Mouse (Mus musculus): ENCODE measurements around the gene Smpd2.
A peak's percentile ranks its signal among the peaks of the same experiment; 100 is the strongest.

The Smpd2 gene

DNA sequence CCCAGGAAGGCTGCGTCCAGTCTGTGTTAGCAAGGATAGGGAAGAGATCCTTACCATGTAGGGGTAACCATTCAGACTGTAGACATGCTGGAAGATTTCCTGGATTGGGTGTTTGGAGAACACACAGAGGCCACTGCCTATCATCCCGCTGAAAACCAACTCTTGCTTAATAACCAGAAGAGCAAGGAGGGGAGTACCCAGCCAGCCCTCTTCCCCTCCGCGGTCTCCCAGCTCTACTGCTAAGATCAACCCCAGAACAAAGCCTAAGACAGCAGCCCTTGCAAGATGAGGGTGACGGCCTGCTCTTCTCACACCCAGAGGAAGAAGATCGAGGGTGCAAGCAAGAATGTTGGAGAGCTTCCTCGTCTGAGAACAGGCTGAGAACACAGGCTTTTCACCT, 1.3 kb downstream of the Smpd2 start:
- no peak for DNase-seq (ENCODE audit: low spot score in 2 of 2)

DNA sequence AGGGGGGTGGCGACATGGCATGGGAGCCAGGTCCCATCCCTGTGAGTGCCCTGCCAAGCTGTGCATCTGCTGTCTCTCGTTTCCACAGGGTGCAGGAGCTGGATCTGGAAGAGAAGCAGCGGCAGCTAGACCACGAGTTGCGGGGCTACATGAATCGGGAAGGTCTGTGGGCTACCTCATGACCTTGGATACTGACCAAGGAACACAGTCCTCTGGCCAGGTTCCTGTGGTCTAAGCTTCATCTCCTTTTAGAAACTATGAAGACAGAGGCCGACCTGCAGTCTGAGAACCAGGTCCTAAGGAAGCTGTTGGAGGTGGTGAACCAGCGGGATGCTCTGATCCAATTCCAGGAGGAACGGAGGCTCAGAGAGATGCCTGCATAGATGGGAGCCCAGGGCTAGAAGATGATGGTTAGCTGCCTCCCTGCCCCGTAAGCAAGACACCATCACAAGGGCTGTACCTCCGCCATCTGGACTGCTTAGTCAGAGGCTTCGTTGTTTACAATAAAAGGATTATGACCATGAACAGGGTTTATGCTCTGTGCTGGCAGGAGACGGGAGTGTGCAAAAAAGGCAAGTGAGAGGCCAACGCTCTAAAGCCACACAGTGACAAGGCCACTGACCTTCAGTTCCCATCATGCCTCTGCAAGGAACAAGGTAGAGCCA, 3.5 kb downstream of the Smpd2 start:
- DNase-seq (ENCODE audit: low spot score in 2 of 2), result no peak

DNA sequence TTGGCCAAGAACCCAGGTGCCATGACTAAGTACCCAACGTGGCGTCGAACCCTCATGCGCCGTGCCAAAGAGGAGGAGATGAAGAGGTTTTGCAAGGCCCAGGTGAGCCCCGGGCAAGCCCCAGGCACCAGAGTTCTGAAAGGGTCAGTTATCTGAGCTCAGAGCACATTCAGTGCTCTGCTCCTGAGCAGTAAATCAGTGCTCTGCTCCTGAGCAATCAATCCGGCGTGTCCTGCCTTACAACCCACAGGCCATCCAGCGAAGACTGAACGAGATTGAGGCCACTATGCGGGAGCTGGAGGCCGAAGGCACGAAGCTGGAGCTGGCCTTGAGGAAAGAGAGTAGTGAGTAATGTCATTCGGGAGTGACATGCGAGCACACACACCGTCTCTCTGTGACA, 4.4 kb downstream of the Smpd2 start:
- DNase-seq (ENCODE audit: low spot score in 2 of 2), result no peak

DNA sequence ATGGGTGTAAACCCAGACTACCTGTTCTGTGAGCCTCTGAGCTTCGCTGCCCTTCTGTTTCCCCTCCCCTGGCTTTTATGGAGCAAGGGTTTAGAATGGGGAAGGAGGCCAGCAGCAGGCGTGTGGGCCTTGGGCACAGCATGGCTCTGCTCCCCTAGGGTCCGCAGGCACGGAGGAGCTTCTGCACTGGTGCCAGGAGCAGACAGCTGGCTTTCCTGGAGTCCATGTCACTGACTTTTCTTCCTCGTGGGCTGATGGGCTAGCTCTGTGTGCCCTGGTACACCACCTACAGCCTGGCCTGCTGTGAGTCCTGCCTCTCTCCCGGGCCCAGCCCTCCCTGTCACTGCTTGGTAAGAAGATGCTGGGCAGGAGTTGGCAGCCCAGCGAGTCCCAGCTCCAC, 7.7 kb downstream of the Smpd2 start:
- no peak for DNase-seq (ENCODE audit: low spot score in 2 of 2)

DNA sequence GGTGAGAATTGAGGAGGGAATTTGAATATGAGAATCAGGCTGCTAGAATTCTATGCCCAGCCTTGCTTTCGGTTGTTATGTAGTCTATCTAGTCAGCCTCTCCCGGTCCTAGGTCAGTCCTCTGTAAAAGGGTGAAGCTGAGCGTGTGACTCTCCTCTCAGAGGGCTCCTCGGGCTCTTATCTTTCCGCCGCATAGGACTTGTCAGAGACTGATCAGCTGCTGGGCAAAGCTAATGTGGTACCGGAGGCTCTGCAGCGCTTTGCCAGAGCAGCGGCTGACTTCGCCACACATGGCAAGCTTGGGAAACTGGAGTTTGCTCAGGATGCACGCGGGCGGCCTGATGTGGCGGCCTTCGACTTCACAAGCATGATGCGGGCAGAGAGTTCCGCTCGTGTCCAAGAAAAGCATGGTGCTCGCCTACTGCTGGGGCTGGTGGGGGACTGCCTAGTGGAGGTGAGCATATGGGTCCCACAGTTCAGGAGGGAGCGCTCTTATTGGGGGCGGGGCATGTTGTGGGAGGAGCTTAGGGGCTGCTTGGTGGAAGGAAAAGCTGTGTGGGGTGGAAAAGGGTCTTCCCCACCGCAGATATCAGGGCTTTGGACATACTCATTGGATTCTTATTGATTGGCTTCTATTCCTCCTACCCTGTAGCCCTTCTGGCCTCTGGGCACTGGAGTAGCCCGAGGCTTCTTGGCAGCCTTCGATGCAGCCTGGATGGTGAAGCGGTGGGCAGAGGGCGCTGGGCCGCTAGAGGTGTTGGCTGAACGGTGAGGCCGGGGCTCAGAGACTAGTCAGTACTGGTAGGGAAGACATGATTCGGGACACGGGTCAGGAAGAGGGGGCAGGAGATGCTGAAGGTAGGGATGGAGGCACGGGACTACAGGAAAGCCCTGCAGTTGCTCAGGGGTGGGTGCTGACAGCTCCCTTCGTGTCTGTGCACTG, 9.0 kb downstream of the Smpd2 start:
- DNase-seq (ENCODE audit: low spot score in 2 of 2), result no peak

DNA sequence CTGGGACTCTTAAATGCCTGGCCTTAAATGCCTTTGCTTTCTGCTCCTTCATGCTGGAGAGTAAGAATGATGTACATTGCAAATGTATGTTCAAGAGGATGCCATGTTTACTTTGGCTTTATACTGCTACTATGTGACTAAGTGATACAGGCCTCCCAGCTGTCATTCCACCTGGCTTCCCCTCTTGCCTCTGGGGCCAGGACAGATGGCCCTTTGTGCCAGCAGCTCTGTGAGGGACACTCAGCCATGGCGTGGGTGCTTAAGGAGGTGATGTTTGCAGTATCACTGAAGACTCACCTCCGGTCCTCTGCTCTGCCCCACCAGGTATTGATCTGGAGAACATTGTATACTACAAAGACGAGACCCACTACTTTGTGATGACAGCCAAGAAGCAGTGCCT, 10.2 kb downstream of the Smpd2 start:
- no peak for DNase-seq (ENCODE audit: low spot score in 2 of 2)

DNA sequence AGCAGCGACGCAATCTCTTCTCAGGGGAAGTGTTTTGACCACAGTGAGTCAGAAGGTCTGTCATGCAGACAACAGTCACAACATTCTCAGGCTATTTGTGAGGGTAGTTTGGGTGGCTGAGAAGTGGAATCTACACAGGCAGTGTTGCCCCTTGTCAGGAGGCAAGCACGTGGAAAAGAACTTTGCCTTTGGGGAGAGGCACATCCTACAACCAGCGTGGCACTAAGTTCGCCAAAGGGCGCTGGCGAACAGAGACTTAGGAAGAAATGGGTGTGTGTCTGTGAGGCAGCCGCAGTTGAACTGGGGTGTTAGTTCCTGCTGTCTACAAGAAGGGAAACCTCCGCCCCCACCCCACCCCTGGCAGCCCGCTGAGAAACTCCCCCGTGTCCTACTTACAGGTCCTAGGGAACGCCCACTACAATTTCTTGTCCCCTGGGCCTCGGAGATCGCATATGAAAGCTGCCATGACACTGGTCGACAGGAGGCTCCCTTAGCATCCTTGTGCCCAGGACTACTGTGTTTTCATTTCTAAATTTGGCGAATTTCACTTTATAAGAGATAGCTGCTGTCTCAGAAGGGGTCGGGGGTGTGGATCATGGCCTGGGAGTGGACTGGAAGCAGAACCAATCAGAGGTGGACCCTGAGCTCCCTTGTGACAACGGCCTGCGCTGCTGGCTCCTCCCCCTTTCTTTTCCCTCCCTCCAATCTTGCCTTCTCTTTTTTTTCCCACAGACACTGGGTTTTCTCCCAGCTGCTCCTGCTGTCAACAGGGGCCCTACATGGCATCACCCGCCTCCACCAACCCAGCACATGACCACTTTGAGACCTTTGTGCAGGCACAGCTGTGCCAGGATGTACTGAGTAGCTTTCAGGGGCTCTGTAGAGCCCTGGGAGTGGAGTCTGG, 12.6 kb downstream of the Smpd2 start:
- no peak for DNase-seq (ENCODE audit: low spot score in 2 of 2)

DNA sequence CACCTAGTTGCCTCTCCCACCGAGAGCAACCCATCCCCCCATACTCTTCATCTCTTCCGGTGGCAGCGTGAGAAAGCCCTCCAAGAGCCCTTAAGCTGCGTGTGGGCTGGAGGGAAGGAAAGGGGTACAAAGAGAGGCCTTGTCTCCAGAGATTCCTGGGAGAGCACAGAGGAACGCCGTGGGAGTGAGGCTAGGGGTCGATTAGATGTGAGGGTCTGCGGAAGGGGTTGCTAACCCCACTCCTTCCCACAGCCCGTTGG, 13.2 kb downstream of the Smpd2 start:
- no peak for DNase-seq (ENCODE audit: low spot score in 2 of 2)

DNA sequence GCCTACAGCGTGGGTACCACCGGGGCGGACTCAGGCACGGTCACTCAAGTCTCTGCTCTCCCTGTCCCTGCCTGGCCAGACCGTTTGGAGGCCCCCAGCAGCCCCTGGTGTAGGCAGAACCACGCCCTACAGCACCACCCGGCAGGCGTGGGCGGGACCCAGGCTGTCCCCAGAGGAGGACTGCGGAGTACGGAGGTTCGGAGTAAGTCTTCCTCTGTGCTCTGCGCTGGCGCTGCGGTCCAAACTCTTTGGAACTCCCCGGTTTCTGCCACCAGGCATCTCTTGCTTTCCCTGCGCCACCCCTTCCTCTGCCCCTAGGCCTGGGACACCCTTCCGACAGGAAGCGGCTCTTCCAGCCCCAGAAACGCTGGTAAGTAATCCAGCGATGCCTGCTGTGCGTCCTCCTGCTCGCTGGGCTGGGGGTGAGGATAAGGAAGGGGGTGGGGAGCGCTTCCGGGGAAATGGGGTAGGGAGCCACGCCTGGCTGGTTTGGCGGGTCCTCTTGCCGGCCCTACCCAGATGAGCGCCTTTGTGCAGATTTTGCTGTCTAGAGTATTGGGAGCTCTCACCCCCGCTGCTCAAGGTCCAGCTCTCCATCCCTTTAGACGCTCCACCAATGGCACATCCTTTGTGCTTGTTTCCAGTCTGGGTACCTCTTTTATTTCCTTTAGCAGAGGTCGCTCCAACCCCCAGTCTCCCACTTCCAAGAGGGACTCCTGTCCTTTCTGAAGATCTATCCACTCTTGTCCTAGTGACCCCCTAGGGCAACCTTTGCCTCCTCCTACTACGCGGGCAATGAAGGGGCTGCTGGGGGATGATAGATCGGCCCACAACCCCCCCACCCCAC, 13.8 kb downstream of the Smpd2 start, which contains the start of gene Mical1:
Gene Mical1 (plus strand): TSS at position 144 of the 847 bp plus-strand sequence.
- peak in 1 of 2 experiments; percentile 44 for DNase-seq (ENCODE audit: low spot score in 2 of 2)

DNA sequence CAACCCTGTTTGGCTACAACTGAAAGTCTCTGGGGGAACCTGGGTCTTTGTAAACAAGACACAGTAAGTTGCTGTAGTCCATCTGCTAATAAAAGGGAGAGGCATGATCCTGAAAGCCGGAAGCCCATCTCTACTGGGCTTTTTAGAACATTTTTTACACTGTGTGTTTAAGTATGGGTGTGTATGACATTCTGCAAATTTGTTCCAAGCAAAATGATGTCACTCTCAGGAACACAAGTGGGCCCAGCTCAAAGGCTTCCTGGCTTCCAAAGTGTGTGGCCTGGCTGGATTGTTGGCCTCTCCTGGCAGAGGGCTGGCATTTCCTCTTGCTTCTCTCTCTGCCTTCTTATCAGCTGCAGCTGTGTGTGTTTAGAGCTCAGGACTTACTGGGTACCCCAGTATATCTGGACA, 15.2 kb downstream of the Smpd2 start:
- no peak for DNase-seq (ENCODE audit: low spot score in 2 of 2)

DNA sequence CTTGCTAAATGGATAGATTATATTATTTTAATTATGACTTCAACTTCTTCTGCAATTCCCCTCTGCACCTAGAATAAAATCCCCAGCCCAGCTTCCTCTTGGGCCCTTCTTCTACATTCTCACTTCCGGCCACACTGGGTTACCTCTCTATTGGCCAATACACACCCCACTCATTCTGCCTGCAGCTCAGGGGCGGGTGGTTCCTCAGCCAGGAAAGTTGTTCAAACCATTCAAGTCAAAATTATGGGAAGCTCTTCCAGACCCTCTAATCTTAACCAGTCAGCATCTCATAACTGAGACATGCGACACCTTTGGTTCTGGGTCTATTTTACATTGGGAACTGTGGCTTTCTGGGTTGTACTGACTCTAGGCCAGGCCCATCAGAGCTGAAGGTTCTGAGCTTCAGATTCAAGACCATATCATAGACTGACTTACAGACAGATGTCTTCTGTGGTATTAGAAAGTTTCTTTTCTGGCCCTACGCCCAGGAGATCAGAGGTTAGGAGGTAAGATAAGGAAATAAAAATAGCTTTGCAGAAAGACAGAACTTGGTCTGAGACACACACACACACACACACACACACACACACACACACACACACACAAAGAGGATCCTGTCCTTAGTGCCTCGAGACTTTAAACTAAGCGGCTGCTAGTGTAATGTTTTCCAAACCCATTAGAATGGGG, 16.2 kb downstream of the Smpd2 start:
- no peak for DNase-seq (ENCODE audit: low spot score in 2 of 2)

DNA sequence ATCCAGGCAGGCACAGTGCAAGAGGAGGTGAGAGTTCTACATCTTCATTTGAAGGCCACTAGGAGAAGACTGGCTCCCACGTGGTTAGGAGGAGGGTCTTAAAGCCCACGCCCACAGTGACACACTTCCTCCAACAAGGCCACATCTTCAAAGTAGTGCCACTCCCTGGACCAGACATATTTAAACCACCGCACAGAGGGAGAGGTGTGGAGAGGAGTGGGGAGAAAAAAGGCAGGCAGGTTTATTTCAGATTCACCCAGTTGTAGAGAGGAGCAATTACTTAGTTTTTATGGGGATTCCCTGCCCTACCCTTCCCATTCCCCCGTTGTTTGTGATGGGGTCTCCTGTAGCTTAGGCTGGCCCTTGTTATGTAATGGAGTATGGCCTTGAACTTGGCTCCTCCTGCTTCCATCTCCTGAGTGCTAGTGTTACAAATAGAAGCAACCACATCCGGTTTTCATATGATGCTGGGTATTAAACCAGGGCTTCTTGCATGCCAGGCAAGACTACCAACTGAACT, 17.1 kb downstream of the Smpd2 start:
- no peak for DNase-seq (ENCODE audit: low spot score in 2 of 2)

DNA sequence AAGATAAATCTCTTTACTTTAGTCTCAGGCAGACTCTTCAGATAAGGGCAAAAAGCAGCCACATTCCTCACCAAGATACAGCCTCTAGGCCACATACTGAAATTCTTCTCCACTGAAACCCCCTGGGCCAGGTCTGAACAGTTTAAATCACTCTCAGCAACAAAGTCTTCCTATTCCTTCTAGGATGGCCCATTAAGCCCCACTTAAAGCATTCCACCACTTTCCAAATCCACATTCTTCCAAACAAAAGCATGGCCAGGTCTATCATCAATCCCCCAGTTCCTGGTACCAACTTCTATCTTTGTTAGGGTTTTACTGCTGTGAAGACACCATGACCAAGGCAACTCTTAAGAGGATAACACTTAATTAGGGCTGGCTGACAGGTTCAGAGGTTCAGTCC, 17.6 kb downstream of the Smpd2 start:
- no peak for DNase-seq (ENCODE audit: low spot score in 2 of 2)

DNA sequence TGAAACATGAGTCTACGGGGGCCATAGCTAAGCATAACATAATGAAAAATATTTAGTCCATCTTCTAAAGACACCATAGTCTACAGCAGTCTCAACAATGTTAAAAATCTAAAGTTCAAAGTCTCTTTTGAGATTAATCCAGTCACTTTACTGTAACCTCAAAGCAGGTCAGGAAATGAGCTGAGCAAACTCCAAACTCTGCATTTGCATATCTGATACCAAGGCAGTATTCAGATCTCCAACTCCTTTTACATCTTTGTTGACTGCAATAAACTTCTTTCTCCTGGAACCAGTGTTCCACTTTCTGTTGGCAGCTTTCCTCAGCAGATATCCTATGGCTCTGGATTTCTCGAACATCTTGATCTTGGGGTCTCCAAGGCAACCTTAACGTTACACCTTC, 19.5 kb downstream of the Smpd2 start:
- DNase-seq (ENCODE audit: low spot score in 2 of 2), result no peak

DNA sequence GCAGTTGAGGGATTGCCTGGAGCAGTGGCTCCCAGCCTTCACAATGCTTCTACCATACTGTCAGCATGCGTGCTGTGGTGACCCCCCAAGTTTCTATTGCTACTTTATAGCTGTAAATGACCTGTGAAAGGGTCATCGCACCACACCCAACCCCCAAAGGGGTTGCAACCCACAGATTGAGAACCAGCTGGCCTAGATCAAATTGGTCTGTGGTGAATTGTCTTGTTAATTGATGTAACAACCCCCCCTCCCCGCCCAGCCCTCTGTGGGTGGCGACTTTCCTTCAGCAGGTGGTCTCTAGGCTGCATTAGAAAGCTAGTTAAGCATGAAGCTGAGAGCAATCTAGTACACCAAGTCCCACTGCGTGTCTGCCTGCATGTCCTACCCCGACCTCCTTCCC, 22.8 kb downstream of the Smpd2 start:
- no peak for DNase-seq (ENCODE audit: low spot score in 2 of 2)

DNA sequence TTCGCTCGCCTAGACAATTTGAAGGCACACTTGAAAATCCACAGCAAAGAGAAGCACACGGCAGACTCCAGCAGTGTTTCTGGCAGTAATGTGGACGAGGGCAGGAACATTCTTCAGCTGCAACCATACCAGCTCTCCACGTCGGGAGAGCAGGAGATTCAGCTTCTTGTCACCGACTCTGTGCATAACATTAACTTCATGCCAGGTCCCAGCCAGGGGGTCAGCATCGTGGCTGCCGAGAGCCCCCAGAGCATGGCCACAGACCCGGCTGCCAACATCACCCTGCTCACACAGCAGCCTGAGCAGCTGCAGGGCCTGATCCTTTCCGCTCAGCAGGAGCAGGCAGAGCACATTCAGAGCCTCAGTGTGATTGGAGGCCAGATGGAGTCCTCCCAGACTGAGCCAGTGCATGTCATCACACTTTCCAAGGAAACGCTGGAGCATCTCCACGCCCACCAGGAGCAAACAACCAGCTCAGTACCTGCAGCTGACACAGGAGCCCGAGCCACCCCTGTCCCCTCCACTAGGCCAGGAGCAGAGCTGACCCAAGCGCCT, 25.7 kb downstream of the Smpd2 start:
- no peak for DNase-seq (ENCODE audit: low spot score in 2 of 2)

DNA sequence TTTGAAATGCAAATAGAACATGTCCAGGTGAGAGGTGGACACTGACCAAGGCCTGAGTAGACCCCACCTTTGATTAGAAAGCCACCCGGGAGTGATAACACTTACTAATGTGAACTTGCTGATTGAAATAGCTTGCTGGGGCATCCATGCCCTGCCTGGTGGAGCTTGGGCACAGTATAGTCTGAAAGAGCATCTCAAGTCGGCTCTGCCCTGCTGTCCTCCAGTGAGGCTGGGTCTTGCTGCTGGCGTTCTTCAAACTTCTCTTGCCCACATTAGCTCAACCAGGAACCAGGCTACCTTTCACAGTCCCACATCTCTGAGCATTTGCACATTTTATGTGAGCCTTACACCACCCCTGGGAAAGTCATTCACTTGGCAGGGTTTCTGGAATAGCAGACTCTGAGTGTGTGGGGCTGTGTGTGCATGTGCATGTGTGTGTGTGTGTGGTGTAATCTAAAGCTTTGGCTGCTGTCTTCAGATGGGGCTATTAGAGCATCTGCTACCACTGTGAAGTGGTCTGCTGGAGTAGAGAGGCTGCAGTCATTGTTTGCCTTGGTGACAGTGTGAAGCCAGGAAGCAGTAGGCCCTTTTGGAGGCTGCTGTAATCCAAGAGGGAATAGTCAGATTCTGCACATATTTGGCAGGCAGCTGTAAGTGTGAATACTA, 29.0 kb downstream of the Smpd2 start:
- DNase-seq (ENCODE audit: low spot score in 2 of 2), result no peak

DNA sequence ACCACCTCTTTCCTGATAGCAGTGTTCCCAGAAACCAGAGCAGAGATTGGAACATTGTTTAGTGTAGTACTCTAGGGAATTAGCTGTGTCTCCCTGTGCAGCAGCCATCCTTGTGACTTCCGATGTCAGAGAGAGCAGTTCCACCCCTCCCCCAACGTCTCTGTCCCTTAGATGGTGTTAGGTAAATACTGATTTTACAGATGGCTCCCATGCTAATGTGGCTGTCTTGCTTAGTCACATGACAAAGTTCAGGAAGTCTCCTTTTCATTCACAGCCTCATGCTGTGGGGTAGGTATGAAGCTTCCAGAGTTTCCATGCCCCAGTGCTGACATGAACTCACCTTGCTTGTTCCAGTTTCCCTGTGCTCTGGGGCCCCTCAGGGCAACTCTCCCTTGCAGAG, 29.7 kb downstream of the Smpd2 start:
- no peak for DNase-seq (ENCODE audit: low spot score in 2 of 2)

DNA sequence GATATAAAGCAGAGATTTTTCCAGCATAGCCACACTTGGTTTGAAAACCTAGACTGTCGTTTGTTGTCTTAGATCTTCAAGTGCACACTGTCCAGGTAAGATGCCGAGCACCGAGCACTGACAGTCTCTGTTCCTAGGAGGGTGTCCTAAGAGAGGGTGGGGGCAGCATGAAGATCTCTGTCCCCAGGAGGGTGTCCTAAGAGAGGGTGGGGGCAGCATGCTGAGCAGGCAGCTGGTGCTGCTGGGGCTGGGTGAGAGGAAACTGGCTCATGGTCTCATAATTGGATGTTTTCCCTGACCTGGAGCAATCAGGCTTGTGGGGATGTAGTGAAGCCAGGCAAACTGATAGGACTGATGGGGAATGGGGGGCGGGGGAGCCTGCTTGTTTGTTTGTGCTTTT, 30.2 kb downstream of the Smpd2 start:
- DNase-seq (ENCODE audit: low spot score in 2 of 2), result no peak

DNA sequence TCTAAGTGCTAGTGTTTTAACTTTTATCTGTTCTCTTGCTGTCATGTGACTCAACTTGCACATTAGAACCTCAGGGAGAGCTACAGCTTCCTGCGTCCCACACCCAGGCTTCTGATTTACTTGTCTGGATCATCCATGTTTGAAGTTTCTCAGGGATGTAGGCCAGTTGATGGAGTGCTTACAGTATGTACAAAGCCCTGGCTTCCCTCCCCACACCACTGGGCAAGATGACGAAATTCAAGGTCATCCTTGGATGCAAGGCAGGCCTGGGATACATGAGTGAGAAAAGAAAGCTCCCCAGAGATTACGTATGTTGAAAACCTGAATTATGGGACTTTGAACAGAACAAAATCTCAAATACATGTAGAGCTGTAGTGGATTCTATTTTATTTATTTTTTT, 37.4 kb downstream of the Smpd2 start:
- DNase-seq (ENCODE audit: low spot score in 2 of 2), result no peak
